Mouse (Mus musculus) liver, postnatal 0 days (tissue): ENCODE data around the gene Pitpnm2. TPM values are rescaled to one million over a fixed set of nuclear protein-coding genes. Genes with fewer than 3 reads are reported as not detected.

ENCODE experiments used
- ATAC-seq: fragments of 200-750 bp; cut with Nextera tagmentation; 2 replicates; pipeline ENCODE4 v1.8.0; 2017; ENCODE audit warnings: mild to moderate bottlenecking, moderate library complexity
- DNase-seq: peaks from one replicate; pipeline ENCODE4 v3.0.0-alpha.2; 2016
- H3K27ac ChIP-seq: fragments of 300-500 bp; sonication (generic); 2 replicates; pipeline ENCODE4 v1.5.1; 2014; ENCODE audit warnings: antibody characterized with exemption, moderate library complexity, mild to moderate bottlenecking, low read depth
- H3K27me3 ChIP-seq: fragments of 300-500 bp; sonication (generic); 2 replicates; pipeline ENCODE4 v1.6.1; 2014; ENCODE audit warnings: low read length, control low read depth, mixed read lengths; ENCODE audit not compliant: insufficient read depth
- H3K36me3 ChIP-seq: fragments of 300-500 bp; sonication (generic); replicated peaks from 2 replicates; pipeline ENCODE4 v1.6.1; 2014; ENCODE audit warnings: mild to moderate bottlenecking, control low read depth, low read length, moderate library complexity, mixed read lengths; ENCODE audit not compliant: insufficient read depth
- H3K4me1 ChIP-seq: fragments of 300-500 bp; sonication (generic); 2 replicates; pipeline ENCODE4 v1.6.1; 2014; ENCODE audit warnings: antibody characterized with exemption, mild to moderate bottlenecking, control low read depth; ENCODE audit not compliant: insufficient read depth
- H3K4me2 ChIP-seq: fragments of 300-500 bp; sonication (generic); 2 replicates; pipeline ENCODE4 v1.6.1; 2014; ENCODE audit warnings: low read depth, mild to moderate bottlenecking, low read length, moderate library complexity, mixed read lengths
- H3K4me3 ChIP-seq: fragments of 300-500 bp; sonication (generic); 2 replicates; pipeline ENCODE4 v1.5.1; 2014; ENCODE audit warnings: low read depth, low read length
- H3K9ac ChIP-seq: fragments of 300-500 bp; sonication (generic); replicated peaks from 2 replicates; pipeline ENCODE4 v1.6.1; 2014; ENCODE audit warnings: mild to moderate bottlenecking, moderate library complexity
- H3K9me3 ChIP-seq: fragments of 300-500 bp; sonication (generic); 2 replicates; pipeline ENCODE4 v1.6.1; 2016; ENCODE audit warnings: mild to moderate bottlenecking, control low read depth, low read length, mixed read lengths
- CTCF ChIP-seq: sonication (generic); IDR thresholded peaks from 2 replicates; pipeline ENCODE4 v1.5.1; 2016; ENCODE audit warnings: antibody characterized with exemption, low read depth
- EP300 ChIP-seq: IDR thresholded peaks from 2 replicates; pipeline ENCODE4 v1.6.1; 2016; ENCODE audit warnings: antibody characterized with exemption, low read depth, mild to moderate bottlenecking
- WGBS: fragments of 180-500 bp; shearing (Covaris S2); extraction: QIAGEN DNeasy Blood & Tissue Kit; methylation state at CpG from one replicate; pipeline ENCODE4 v1.1.7; 2014; ENCODE audit not compliant: insufficient replicate concordance; 5-methylcytosine and 5-hydroxymethylcytosine counted together
- polyA plus RNA-seq: library from polyadenylated mRNA; unstranded; fragments of >200 nt; fragmentation: Nextera tagmentation; extraction: Ambion mirVana; gene quantifications from 2 replicates; pipeline ENCODE4 v1.2.1, GENCODE M21; 2015

Gene Pitpnm2
- polyA plus RNA-seq, 1 experiment from 2014 or later = 2.4 TPM

DNA sequence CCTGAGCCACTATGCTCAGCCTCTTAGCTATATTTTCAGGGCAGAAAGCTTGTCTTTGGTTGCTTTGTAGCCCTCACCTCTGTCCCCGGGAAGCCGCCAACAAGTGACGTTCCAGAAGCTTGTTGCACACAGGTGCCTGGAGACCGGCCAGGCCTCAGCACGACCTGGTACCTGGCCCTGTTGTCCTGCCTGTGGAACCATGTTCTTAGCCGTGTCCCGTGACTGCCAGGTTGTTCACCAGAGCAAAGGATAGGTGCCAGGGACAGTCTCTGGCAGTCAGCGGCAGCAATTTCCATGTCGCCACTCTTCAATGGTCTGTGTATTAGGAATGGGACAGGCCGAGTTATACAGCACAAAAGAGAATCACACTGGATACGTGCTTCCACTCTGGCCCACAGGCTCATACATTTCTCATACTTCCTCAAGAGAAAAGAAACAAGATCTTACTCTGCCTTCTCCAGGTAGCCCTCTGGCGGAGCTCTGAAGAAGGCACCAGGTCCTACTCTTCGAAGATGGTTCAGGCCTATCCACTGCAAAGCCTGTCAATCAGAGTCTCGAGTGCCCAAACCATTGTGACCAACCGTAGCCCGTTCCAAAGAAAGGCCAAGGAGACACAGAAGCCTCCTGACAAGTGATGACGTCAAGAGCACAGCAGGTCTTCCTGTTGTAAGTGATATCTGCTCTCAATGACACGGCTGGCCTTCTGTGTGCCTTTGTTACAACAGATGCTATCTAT is 39.1 kb downstream of the Pitpnm2 start:
- no peaks in the 10 kb centered on the region for H3K27me3 ChIP-seq
- H3K4me1 ChIP-seq = peaks cover 23% of the 10 kb centered on the region
- 0 out of 2 replicates have a peak, but pooled peaks cover 4% of the 10 kb centered on the region for H3K36me3 ChIP-seq
- no peak for DNase-seq
- TF ChIP-seq EP300 (no peak), CTCF (peak; percentile 22; the same call in 1 of the 2 replicates)
- 70% methylated on average over 18 of the region's 18 CpGs for WGBS
- no peak for ATAC-seq
- no peaks in the 10 kb centered on the region for H3K9me3 ChIP-seq
- H3K4me2 ChIP-seq = no peak overlapping the region
- H3K4me3 ChIP-seq = no peak overlapping the region
- no peak overlapping the region for H3K27ac ChIP-seq
- H3K9ac ChIP-seq = no peak overlapping the region

DNA sequence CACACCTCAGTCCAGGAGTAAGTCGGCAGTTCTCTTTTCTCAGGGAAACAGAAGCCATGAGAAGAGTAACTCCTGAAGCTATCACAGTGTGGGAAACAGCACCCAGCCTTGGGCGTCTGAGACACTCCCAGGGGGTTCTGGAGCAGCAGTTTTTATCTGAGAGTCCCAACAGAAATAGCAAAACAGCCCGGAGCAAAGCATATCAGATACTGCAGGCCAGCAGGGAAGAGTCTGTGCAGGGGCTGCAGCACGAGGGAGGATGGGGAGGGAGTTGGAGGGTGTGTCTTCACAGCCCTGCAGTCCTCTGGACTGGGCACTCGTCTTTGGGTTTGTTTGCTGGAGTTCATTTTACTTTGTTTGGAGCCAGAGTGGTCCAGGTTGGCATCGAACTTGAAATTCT is 39.7 kb downstream of the Pitpnm2 start:
- no peaks in the 10 kb centered on the region for H3K9me3 ChIP-seq
- 0 out of 2 replicates have a peak, but pooled peaks cover 4% of the 10 kb centered on the region for H3K36me3 ChIP-seq
- DNase-seq (no peak), ATAC-seq (peak; percentile 49)
- WGBS = 49% methylated on average over 6 of the region's 6 CpGs
- no peak overlapping the region for H3K27ac ChIP-seq
- H3K27me3 ChIP-seq = no peaks in the 10 kb centered on the region
- H3K9ac ChIP-seq = no peak overlapping the region
- H3K4me3 ChIP-seq = no peak overlapping the region
- no peak overlapping the region for H3K4me2 ChIP-seq
- TF ChIP-seq CTCF = no peak
- peak; percentile 76 for TF ChIP-seq EP300
- H3K4me1 ChIP-seq = peaks cover 28% of the 10 kb centered on the region

- no peak for ATAC-seq
- H3K27ac ChIP-seq = no peak overlapping the region
- peaks cover 27% of the 10 kb centered on the region for H3K4me1 ChIP-seq
- H3K36me3 ChIP-seq = 0 out of 2 replicates have a peak, but pooled peaks cover 2% of the 10 kb centered on the region
- H3K27me3 ChIP-seq = no peaks in the 10 kb centered on the region
- whole genome bisulfite sequencing = 67% methylated on average over 8 of the region's 8 CpGs
- H3K9ac ChIP-seq = no peak overlapping the region
- no peak overlapping the region for H3K4me3 ChIP-seq
- H3K4me2 ChIP-seq = no peak overlapping the region
- no peaks in the 10 kb centered on the region for H3K9me3 ChIP-seq
- no peak for DNase-seq
- TF ChIP-seq CTCF (no peak), EP300 (no peak)
Observed at GRCm38 (mm10) chr5:124208030-124208429, 41.5 kb downstream of the Pitpnm2 start.

GRCm38 (mm10) chr5:124206481-124207038 is 43.0 kb downstream of the Pitpnm2 start:
- no peak for DNase-seq
- Histone ChIP-seq H3K36me3 (0 out of 2 replicates have a peak, but pooled peaks cover 2% of the 10 kb centered on the region), H3K27me3 (no peaks in the 10 kb centered on the region), H3K27ac (no peak overlapping the region), H3K4me1 (peaks cover 33% of the 10 kb centered on the region), H3K4me2 (no peak overlapping the region), H3K9ac (no peak overlapping the region), H3K9me3 (no peaks in the 10 kb centered on the region), H3K4me3 (no peak overlapping the region)
- TF ChIP-seq CTCF (no peak), EP300 (no peak)
- peak; percentile 20 for ATAC-seq
- WGBS = 74% methylated on average over 13 of the region's 13 CpGs

DNA sequence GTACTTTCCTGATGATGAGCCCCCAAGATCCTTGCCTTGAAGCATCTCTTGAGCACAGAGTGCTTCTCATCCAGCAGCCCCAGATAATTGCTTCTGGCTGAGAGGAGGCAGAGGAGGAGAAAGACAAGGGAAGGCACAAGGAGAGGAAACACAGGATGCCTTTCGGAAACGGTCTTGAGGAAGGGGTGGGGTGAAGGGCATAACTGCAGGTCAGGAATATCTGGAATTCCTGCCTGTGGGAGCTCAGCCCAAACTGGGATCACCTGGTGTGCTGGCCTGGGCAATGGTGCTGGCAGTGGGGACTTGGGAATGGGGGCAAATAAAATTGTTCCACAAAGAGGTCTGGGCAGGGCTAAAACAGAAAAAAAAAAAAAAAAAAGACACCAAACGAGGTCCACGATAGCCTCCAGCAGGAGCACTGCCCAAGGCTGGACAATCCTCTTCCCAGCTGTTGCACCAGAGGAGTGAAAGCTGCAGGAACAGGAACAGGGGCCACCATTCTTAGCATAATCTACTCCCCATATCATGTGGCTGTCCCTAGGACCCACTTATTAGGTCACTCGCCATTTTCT is 43.7 kb downstream of the Pitpnm2 start:
- no peak overlapping the region for H3K4me2 ChIP-seq
- DNase-seq = no peak
- no peak overlapping the region for H3K27ac ChIP-seq
- peaks cover 33% of the 10 kb centered on the region for H3K4me1 ChIP-seq
- ATAC-seq = no peak
- 0 out of 2 replicates have a peak, but pooled peaks cover 2% of the 10 kb centered on the region for H3K36me3 ChIP-seq
- H3K9me3 ChIP-seq = no peaks in the 10 kb centered on the region
- TF ChIP-seq EP300 = no peak
- TF ChIP-seq CTCF = no peak
- WGBS = 70% methylated on average over 5 of the region's 5 CpGs
- H3K9ac ChIP-seq = no peak overlapping the region
- H3K4me3 ChIP-seq = no peak overlapping the region
- H3K27me3 ChIP-seq = no peaks in the 10 kb centered on the region

DNA sequence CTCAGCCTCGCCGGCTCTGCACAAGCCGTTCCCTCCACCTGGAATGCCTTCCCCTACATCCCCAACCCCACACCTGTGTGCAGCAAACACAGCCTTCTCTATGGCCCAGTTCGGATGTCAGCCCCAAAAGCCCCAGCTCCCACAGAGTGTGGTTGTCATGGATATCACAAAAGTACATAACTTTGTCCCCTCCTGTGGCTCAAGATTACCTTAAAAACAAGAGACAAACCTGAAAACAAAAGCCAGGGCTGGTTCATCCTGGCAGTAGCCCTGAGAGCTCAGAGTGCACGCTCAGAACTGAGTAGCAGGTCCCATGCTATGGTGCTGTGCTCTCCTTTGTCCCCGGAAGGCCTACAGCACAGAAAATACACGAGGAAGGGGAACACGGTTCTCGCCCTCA is 44.3 kb downstream of the Pitpnm2 start:
- Histone ChIP-seq H3K4me3 (no peak overlapping the region), H3K4me1 (peaks cover 37% of the 10 kb centered on the region), H3K27me3 (no peaks in the 10 kb centered on the region), H3K36me3 (0 out of 2 replicates have a peak, but pooled peaks cover 2% of the 10 kb centered on the region), H3K27ac (no peak overlapping the region), H3K4me2 (no peak overlapping the region), H3K9ac (0 out of 2 replicates have a peak overlapping the region, but pooled peaks have one; percentile 13), H3K9me3 (no peaks in the 10 kb centered on the region)
- TF ChIP-seq EP300 = no peak
- TF ChIP-seq CTCF = no peak
- DNase-seq (no peak), ATAC-seq (no peak)
- WGBS = 77% methylated on average over 9 of the region's 9 CpGs
